Mouse (Mus musculus) kidney, postnatal 25 days (tissue): ENCODE results near the gene Gm17720.
"Not testable (repeated sequence)": the region's sequence is repeated elsewhere in the genome, so short reads cannot be mapped to it uniquely, and the experiment has no call there.

Experiments used
- DNase-seq, 2 experiments: peaks; one replicate each; pipeline ENCODE4 v3.0.0; 2021; ENCODE audit warnings: mixed read lengths in 2 of 2

Gm17720 gene

GRCm38 (mm10) chr8:110039216-110039615 lies 63.3 kb downstream of the Gm17720 start:
- no peak for DNase-seq

- DNase-seq, result no peak
Observed at GRCm38 (mm10) chr8:110036156-110036555, 66.4 kb downstream of the Gm17720 start.

DNA sequence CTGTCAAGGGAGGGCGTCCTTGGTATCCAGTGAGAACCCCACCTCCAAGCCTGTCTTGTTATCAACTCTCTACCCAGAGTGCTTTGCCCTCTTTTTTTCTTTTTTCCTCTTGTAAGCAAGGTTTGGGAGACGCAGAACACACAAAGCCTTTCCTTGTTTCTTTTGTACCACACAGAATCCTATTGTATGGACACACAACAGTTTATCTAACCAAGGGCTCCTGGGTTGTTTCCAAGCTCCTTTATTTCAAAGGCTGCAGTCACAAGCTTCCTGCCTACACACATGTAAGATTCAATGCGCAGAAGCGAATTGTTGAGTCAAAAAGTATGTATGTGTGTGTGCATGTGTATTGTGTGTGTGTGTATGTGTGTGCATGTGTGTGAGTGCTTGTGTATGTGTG lies 68.2 kb downstream of the Gm17720 start:
- no peak for DNase-seq

GRCm38 (mm10) chr8:110033771-110034170 lies 68.8 kb downstream of the Gm17720 start:
- not testable (repeated sequence) for DNase-seq
